Mouse (Mus musculus) forebrain, embryonic 11.5 days (tissue): ENCODE results near the gene Mup10. TPM values are rescaled to one million over a fixed set of nuclear protein-coding genes. Genes with fewer than 3 reads are reported as not detected.
"Not testable (repeated sequence)": the region's sequence is repeated elsewhere in the genome, so short reads cannot be mapped to it uniquely, and the experiment has no call there.

Source experiments
- ATAC-seq: fragments of 200-750 bp; cut with Nextera tagmentation; replicated peaks from 2 replicates; pipeline ENCODE4 v1.8.0; 2017; ENCODE audit warnings: moderate TSS enrichment; ENCODE audit not compliant: low FRiP score
- DNase-seq: peaks from one replicate; pipeline ENCODE4 v3.0.0-alpha.2; 2017; ENCODE audit warnings: low spot score
- H3K27ac ChIP-seq: fragments of 300-500 bp; sonication (generic); 2 replicates; pipeline ENCODE4 v1.5.1; 2014; ENCODE audit warnings: low read depth, low read length
- H3K27me3 ChIP-seq: fragments of 300-500 bp; sonication (generic); 2 replicates; pipeline ENCODE4 v1.6.1; 2014; ENCODE audit warnings: mild to moderate bottlenecking, low read length, mixed read lengths; ENCODE audit not compliant: control insufficient read depth, insufficient read depth
- H3K36me3 ChIP-seq: fragments of 300-500 bp; sonication (generic); 2 replicates; pipeline ENCODE4 v1.6.1; 2014; ENCODE audit warnings: mild to moderate bottlenecking, low read length, moderate library complexity, mixed read lengths; ENCODE audit not compliant: control insufficient read depth, insufficient read depth
- H3K4me1 ChIP-seq: fragments of 300-500 bp; sonication (generic); replicated peaks from 2 replicates; pipeline ENCODE4 v1.6.1; 2014; ENCODE audit warnings: low read length, mixed read lengths; ENCODE audit not compliant: control insufficient read depth, insufficient read depth
- H3K4me2 ChIP-seq: fragments of 300-500 bp; sonication (generic); 2 replicates; pipeline ENCODE4 v1.6.1; 2014; ENCODE audit warnings: low read depth, mild to moderate bottlenecking, low read length, moderate library complexity, mixed read lengths; ENCODE audit not compliant: severe bottlenecking
- H3K4me3 ChIP-seq: fragments of 300-500 bp; sonication (generic); 2 replicates; pipeline ENCODE4 v1.5.1; 2014; ENCODE audit warnings: low read depth, low read length
- H3K9ac ChIP-seq: fragments of 300-500 bp; sonication (generic); 2 replicates; pipeline ENCODE4 v1.6.1; 2014; ENCODE audit warnings: low read length
- H3K9me3 ChIP-seq: fragments of 300-500 bp; sonication (generic); 2 replicates; pipeline ENCODE4 v1.6.1; 2016; ENCODE audit warnings: low read length, mixed read lengths; ENCODE audit not compliant: control insufficient read depth
- WGBS: fragments of 180-500 bp; shearing (Covaris S2); extraction: QIAGEN DNeasy Blood & Tissue Kit; methylation state at CpG from one replicate; pipeline ENCODE4 v1.1.7; 2014; 5-methylcytosine and 5-hydroxymethylcytosine counted together
- polyA plus RNA-seq: library from polyadenylated mRNA; unstranded; fragments of >200 nt; fragmentation: Nextera tagmentation; extraction: Ambion mirVana; gene quantifications from 2 replicates; pipeline ENCODE4 v1.2.1, GENCODE M21; 2014

Gene Mup10
- polyA plus RNA-seq = not detected in 2 replicates

DNA sequence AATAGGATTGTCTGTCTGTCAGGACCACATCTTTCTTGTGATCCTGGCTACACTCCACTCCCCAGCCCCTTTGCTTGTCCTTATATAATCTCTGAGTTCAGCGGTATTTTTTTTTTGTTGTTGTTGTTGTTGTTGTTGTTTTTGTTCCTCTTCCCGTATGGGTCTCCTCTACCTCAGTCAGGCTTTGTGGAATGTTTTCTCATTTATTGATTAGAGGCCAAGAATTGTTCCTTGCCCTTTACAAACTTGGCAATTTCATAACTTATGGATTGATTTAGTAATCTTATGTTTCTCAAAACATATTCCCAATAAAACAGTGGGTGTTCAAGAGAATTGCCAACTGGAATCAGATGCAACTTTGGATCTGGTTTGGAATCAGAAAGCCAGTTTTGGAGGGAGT is at the start of gene Mup10:
Mup10 (minus strand) TSS at position 101 of the 400 bp plus-strand sequence.
- 82% methylated on average over 2 of the region's 2 CpGs for WGBS
- not testable (repeated sequence) for ATAC-seq

More for the DNA sequence above, at the start of gene Mup10:
- H3K9ac ChIP-seq, H3K4me2 ChIP-seq, H3K27me3 ChIP-seq, H3K4me1 ChIP-seq, DNase-seq, H3K36me3 ChIP-seq, H3K9me3 ChIP-seq, H3K27ac ChIP-seq, H3K4me3 ChIP-seq: not testable (repeated sequence)

Other genes starting within 250 kb of the Mup10 start
- gene Mup9, start 160.2 kb downstream of the Mup10 start, polyA plus RNA-seq = not detected in 2 replicates
- not detected in 2 replicates for gene Mup1, start 80.2 kb downstream of the Mup10 start, polyA plus RNA-seq
- not detected in 2 replicates for gene Mup11, start 80.2 kb upstream of the Mup10 start, polyA plus RNA-seq
- not detected in 2 replicates for gene Mup12, start 159.1 kb upstream of the Mup10 start, polyA plus RNA-seq
- gene Mup22, start 239.3 kb upstream of the Mup10 start, polyA plus RNA-seq = not detected in 2 replicates